Mouse (Mus musculus): ENCODE data around the gene Trappc3l.

- TF ChIP-seq TAL1 (IDR thresholded peaks at IDR 0.05; ENCODE audit: low read length) (no peak), GATA1 (IDR thresholded peaks at IDR 0.05; ENCODE audit: low read length) (no peak)
Measured at GRCm38 (mm10) chr10:34117131-34117530, 79.7 kb downstream of the Trappc3l start.

Data from erythroblast, embryonic 14.5 days (primary cell).